Mouse (Mus musculus): ENCODE data around the gene Cog8. TPM values are rescaled to one million over a fixed set of nuclear protein-coding genes. Genes with fewer than 3 reads are reported as not detected.

The Cog8 gene
- 47.1 and 48.9 TPM in 2 replicates for polyA plus RNA-seq (2012; rRNA removed)

GRCm38 (mm10) chr8:107056076-107056972, at the start of gene Cog8, which contains the start of gene Nip7:
TSS of gene Cog8 (minus strand) at chr8:107056689.
TSS of gene Nip7 (plus strand) at chr8:107056877.
- Histone ChIP-seq H3K27me3 (ENCODE audit: control insufficient read depth, insufficient read depth, low read length) (no peaks in the 10 kb centered on the region), H3K27ac (ENCODE audit: insufficient read depth, low read length) (peak within 1 kb of the TSS; percentile 43), H3K4me3 (replicated peaks; ENCODE audit: insufficient read depth, low read depth, low read length) (peak within 1 kb of the TSS; percentile 79), H3K4me1 (ENCODE audit: control insufficient read depth, insufficient read depth, low read length) (0 out of 2 replicates have a peak, but pooled peaks cover 3% of the 10 kb centered on the region)
- WGBS = under 1% methylated on average over 88 of the region's 88 CpGs
- TF ChIP-seq POLR2A (IDR thresholded peaks at IDR 0.05; ENCODE audit: borderline replicate concordance, insufficient read depth, low read length) (peak; percentile 74), CTCF (IDR thresholded peaks at IDR 0.05; ENCODE audit: borderline replicate concordance, insufficient read depth, low read depth, low read length) (no peak)
- peak; percentile 96 to 98 for DNase-seq

DNA sequence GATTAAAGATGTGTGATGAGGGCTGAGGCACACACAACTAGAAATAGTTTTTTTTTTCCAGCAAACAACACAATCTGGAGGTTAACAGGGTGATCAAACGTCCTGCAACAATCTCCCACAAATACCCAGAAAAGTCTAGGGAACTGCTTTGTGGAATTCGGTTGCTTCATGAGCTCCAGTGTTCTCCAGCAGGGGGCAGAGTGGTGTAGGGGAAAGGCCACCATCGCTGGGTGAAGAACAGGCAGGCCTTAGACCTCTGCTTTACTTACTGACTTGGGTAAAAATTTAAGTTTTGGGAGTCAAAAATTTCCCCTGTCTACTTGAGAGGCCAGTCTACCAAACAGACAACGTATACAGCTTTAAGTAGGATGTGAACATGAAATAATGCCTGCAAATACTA, 48.1 kb upstream of the Cog8 start:
- no peaks in the 10 kb centered on the region for H3K27me3 ChIP-seq (ENCODE audit: control insufficient read depth, insufficient read depth, low read length)
- H3K4me3 ChIP-seq (replicated peaks; ENCODE audit: insufficient read depth, low read depth, low read length) = no peak overlapping the region
- DNase-seq = peak; percentile 51 to 73
- TF ChIP-seq CTCF (IDR thresholded peaks at IDR 0.05; ENCODE audit: borderline replicate concordance, insufficient read depth, low read depth, low read length) (peak; percentile 80), POLR2A (IDR thresholded peaks at IDR 0.05; ENCODE audit: borderline replicate concordance, insufficient read depth, low read length) (no peak)
- WGBS = 11% methylated on average over 4 of the region's 4 CpGs
- no peaks in the 10 kb centered on the region for H3K4me1 ChIP-seq (ENCODE audit: control insufficient read depth, insufficient read depth, low read length)
- H3K27ac ChIP-seq (ENCODE audit: insufficient read depth, low read length) = no peak overlapping the region

- 75% methylated on average over 2 of the region's 2 CpGs for WGBS
- Histone ChIP-seq H3K27ac (ENCODE audit: insufficient read depth, low read length) (no peak overlapping the region), H3K27me3 (ENCODE audit: control insufficient read depth, insufficient read depth, low read length) (no peaks in the 10 kb centered on the region), H3K4me3 (replicated peaks; ENCODE audit: insufficient read depth, low read depth, low read length) (no peak overlapping the region), H3K4me1 (ENCODE audit: control insufficient read depth, insufficient read depth, low read length) (peaks cover 5% of the 10 kb centered on the region; the same call in 1 of the 2 replicates)
- no peak for TF ChIP-seq POLR2A (IDR thresholded peaks at IDR 0.05; ENCODE audit: borderline replicate concordance, insufficient read depth, low read length)
- no peak for DNase-seq
These were observed 44.1 kb upstream of the Cog8 start for GRCm38 (mm10) chr8:107100635-107101034.

DNA sequence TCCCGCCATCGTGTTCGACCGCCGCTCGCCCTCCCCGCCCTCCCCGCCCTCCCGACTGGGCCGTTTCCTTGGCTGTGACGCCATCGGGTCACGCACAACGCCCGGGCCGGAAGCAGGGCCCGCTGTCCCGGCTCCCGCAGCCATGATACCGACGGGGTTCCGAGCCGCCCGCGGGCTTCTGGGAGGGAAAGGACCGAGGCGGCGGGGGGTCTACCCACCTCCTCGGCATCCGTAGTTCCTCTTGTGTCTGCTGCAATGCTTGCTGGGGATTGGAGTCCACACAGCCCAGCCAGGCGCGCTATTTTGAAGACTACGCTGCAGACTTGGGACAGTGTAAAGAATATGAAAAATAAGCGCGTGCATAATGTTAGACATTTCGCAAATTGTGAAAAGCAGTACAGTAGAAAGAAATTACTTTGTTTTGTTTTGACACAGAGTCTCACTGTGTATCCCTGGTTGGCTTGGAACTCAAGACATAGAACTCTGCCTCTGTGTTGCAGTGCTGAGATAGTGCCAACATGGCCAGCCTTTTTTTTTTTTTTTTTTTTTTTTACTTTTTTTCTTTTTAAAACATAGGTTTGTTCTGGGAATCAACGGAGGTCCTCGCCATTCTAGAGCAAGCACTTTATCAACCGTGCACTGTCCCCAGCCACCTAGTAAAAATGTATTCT, 40.0 kb upstream of the Cog8 start, which contains the start of gene Terf2:
TSS of gene Terf2 (minus strand) at position 182 of the 671 bp plus-strand sequence.
- Histone ChIP-seq H3K27ac (ENCODE audit: insufficient read depth, low read length) (peak within 1 kb of the TSS; percentile 83), H3K4me3 (replicated peaks; ENCODE audit: insufficient read depth, low read depth, low read length) (peak within 1 kb of the TSS; percentile 96), H3K4me1 (ENCODE audit: control insufficient read depth, insufficient read depth, low read length) (peaks cover 5% of the 10 kb centered on the region; the same call in 1 of the 2 replicates), H3K27me3 (ENCODE audit: control insufficient read depth, insufficient read depth, low read length) (no peaks in the 10 kb centered on the region)
- TF ChIP-seq POLR2A (IDR thresholded peaks at IDR 0.05; ENCODE audit: borderline replicate concordance, insufficient read depth, low read length) (0 out of 2 replicates have a peak, but pooled peaks have one; percentile 35), CTCF (IDR thresholded peaks at IDR 0.05; ENCODE audit: borderline replicate concordance, insufficient read depth, low read depth, low read length) (no peak)
- 3% methylated on average over 39 of the region's 39 CpGs for whole genome bisulfite sequencing
- DNase-seq = peak; percentile 98

GRCm38 (mm10) chr8:107095717-107096365, 39.4 kb upstream of the Cog8 start:
- H3K4me1 ChIP-seq (ENCODE audit: control insufficient read depth, insufficient read depth, low read length) = peaks cover 5% of the 10 kb centered on the region; the same call in 1 of the 2 replicates
- H3K4me3 ChIP-seq (replicated peaks; ENCODE audit: insufficient read depth, low read depth, low read length) = peak overlapping the region; percentile 96
- no peaks in the 10 kb centered on the region for H3K27me3 ChIP-seq (ENCODE audit: control insufficient read depth, insufficient read depth, low read length)
- TF ChIP-seq POLR2A (IDR thresholded peaks at IDR 0.05; ENCODE audit: borderline replicate concordance, insufficient read depth, low read length) (no peak), CTCF (IDR thresholded peaks at IDR 0.05; ENCODE audit: borderline replicate concordance, insufficient read depth, low read depth, low read length) (no peak)
- H3K27ac ChIP-seq (ENCODE audit: insufficient read depth, low read length) = peak overlapping the region; percentile 83
- DNase-seq = no peak
- WGBS = 1% methylated on average over 51 of the region's 53 CpGs

DNA sequence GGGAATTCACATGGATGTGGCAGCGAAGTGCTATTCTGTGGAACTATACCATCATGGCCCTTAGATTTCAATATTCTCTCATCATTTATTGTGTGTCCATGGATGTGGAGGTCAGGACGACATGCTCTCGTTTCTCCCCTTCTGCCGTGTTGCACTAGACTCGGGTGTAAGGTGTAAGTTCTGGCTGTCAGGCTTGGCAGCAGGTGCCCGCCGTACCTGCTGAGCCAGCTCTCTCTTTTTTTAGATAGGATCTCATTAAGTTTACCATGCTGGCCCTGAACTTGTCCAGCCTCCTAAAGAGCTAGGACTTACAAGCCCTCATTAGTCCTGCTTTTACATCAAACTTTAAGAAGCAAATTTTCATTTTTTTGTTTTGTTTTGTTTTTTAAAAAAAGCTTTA, 34.0 kb upstream of the Cog8 start:
- no peak for DNase-seq
- Histone ChIP-seq H3K27ac (ENCODE audit: insufficient read depth, low read length) (no peak overlapping the region), H3K27me3 (ENCODE audit: control insufficient read depth, insufficient read depth, low read length) (no peaks in the 10 kb centered on the region), H3K4me1 (ENCODE audit: control insufficient read depth, insufficient read depth, low read length) (no peaks in the 10 kb centered on the region), H3K4me3 (replicated peaks; ENCODE audit: insufficient read depth, low read depth, low read length) (no peak overlapping the region)
- WGBS = 41% methylated on average over 7 of the region's 7 CpGs
- TF ChIP-seq POLR2A (IDR thresholded peaks at IDR 0.05; ENCODE audit: borderline replicate concordance, insufficient read depth, low read length) = no peak
- TF ChIP-seq CTCF (IDR thresholded peaks at IDR 0.05; ENCODE audit: borderline replicate concordance, insufficient read depth, low read depth, low read length) = no peak

DNA sequence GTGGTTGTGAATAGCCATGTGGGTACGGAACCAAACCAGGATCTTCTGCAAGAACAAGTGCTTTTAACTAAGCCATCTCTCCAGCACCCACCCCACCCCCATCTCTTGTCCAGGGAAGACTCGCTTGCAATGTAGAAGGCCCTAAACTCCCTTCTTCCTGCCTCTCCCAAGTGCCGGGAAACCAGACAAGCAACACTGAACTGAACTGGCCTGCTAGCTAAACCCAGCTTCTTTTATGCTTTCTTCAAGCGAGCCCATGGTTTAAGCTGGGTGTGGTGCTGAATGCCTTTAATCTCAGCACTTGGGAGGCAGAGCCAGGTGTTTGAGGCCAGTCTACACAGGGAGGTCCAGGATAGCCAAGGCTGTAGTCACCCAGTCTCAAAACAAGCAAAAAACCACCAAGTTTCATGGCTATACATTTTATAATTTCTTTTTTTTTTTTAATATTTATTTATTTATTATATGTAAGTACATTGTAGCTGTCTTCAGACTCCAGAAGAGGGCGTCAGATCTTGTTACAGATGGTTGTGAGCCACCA, 32.1 kb upstream of the Cog8 start:
- H3K4me1 ChIP-seq (ENCODE audit: control insufficient read depth, insufficient read depth, low read length) = no peaks in the 10 kb centered on the region

More for the DNA sequence above, 32.1 kb upstream of the Cog8 start:
- TF ChIP-seq CTCF (IDR thresholded peaks at IDR 0.05; ENCODE audit: borderline replicate concordance, insufficient read depth, low read depth, low read length) (no peak), POLR2A (IDR thresholded peaks at IDR 0.05; ENCODE audit: borderline replicate concordance, insufficient read depth, low read length) (no peak)
- 99% methylated on average over 5 of the region's 5 CpGs for WGBS
- DNase-seq = no peak
- no peak overlapping the region for H3K4me3 ChIP-seq (replicated peaks; ENCODE audit: insufficient read depth, low read depth, low read length)
- no peaks in the 10 kb centered on the region for H3K27me3 ChIP-seq (ENCODE audit: control insufficient read depth, insufficient read depth, low read length)
- no peak overlapping the region for H3K27ac ChIP-seq (ENCODE audit: insufficient read depth, low read length)
